Mouse (Mus musculus) cerebellum, adult 2 months (tissue): ENCODE data around the gene Gm8332.
"Not testable (repeated sequence)": the region's sequence is repeated elsewhere in the genome, so short reads cannot be mapped to it uniquely, and the experiment has no call there.

ENCODE experiments used
- CTCF ChIP-seq: fragments of 200-500 bp; IDR thresholded peaks from 2 replicates; pipeline ENCODE4 v1.5.1; 2011; ENCODE audit warnings: low read depth, mild to moderate bottlenecking, control low read depth, low read length, moderate library complexity, borderline replicate concordance; ENCODE audit not compliant: insufficient read depth
- POLR2A ChIP-seq: fragments of 200-500 bp; IDR thresholded peaks from 2 replicates; pipeline ENCODE4 v1.6.1; 2011; ENCODE audit warnings: low read length, control low read depth, borderline replicate concordance; ENCODE audit not compliant: insufficient read depth

DNA sequence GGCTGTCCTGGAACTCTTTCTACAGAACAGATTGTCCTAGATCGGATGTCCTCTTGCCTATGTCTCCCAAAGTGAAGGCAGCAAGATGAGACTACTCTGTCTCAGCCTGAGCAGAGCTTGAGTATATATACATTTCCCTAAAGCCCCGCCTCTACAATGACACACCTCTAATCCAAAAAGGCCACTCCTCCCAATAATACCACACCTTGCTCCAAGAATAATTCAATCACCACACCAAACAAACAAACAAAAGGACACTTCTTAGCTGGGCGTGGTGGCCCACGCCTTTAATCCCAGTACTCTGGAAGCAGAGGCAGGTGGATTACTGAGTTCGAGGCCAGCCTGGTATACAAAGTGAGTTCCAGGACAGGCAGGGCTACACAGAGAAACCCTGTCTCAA, 24.5 kb upstream of the Gm8332 start, which contains the start of gene Gm5662:
- not testable (repeated sequence) for TF ChIP-seq CTCF, POLR2A
